Mouse (Mus musculus) olfactory bulb, adult 2 months (tissue): ENCODE results near the gene Plpp1.

ENCODE experiments used
- CTCF ChIP-seq: fragments of 200-500 bp; IDR thresholded peaks from 2 replicates; pipeline ENCODE4 v1.5.1; 2012; ENCODE audit warnings: low read depth, mild to moderate bottlenecking, low read length, moderate library complexity; ENCODE audit not compliant: insufficient read depth
- POLR2A ChIP-seq: fragments of 200-500 bp; IDR thresholded peaks from 2 replicates; pipeline ENCODE4 v1.6.1; 2012; ENCODE audit warnings: mild to moderate bottlenecking, low read depth, low read length, moderate library complexity; ENCODE audit not compliant: insufficient read depth

DNA sequence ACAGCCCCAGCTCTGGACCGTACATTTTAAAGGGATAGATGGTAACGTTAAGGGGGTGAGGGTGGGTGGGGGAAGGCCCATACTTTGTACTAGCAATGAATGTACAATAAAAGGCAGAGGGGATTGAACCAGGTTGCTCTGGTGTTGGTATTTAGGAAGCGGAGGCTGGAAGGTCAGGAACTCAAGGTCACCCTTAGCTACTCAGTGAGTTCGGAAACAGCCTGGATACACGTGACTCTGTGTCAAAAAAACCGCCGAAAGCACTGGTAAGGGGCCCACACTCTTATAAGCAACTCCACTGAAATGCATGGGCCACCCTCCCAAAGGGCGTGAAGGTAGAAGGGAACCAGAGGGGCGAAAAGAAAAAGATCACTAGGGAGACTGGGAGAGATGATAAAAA lies 41.2 kb upstream of the Plpp1 start:
- no peak for TF ChIP-seq CTCF
- TF ChIP-seq POLR2A = no peak
